10 mouse cellular contexts compared by ENCODE assay signal in the genomic region with DNA sequence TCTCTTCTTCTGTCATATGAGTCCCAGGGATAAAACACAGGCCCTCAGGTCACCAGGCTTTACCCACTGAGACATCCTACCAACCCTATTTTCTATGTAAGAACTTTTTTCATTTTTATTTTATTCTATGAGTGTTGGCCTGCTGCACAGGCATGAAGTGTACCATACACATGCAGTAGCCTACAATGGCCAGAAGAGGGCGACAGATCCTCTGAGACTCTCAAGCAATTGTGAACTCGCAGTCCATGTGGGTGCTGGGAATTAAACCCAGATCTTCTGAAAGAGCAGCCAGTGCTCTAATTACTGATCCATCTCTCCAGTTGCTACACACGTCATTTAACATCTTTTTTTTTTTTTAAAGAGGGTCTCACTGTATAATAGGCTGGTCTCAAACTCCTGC. TPM values are rescaled to one million over a fixed set of nuclear protein-coding genes. Genes with fewer than 3 reads are reported as not detected.
DNase-seq lines count a peak whose midpoint lies in the region; ATAC-seq and TF ChIP-seq lines count a peak whose summit lies in the region.
"Had no signal": no experiment of that assay in that cellular context is flagged by ENCODE, and none has a peak within 500 bp of the region (broad histone marks: within the 10 kb centered on the region; RNA-seq: fewer than 3 reads in every experiment).

No protein-coding gene starts in this region.

- H3K9ac ChIP-seq in lung, postnatal 0 days (replicated peaks; ENCODE audit: low read depth), result no peak overlapping the region
- H3K9ac ChIP-seq: midbrain, embryonic 13.5 days had no signal

- H3K4me1 ChIP-seq in lung, postnatal 0 days (ENCODE audit: insufficient read depth, low read depth, low read length), result peaks cover 10% of the 10 kb centered on the region; the same call in 1 of the 2 replicates

- no peak for TF ChIP-seq POLR2A in brain, embryonic 14.5 days (IDR thresholded peaks at IDR 0.05; ENCODE audit: borderline replicate concordance, extremely low read depth, insufficient read depth, insufficient read length, poor library complexity, severe bottlenecking)

- TF ChIP-seq EP300 in lung, postnatal 0 days (IDR thresholded peaks at IDR 0.05), result no peak

- TF ChIP-seq CTCF in lung, postnatal 0 days (IDR thresholded peaks at IDR 0.05), result peak; percentile 74
- peak; percentile 48; the same call in 1 of the 2 replicates for TF ChIP-seq CTCF in brain, embryonic 14.5 days (IDR thresholded peaks at IDR 0.05; ENCODE audit: borderline replicate concordance, extremely low read depth, insufficient read depth, insufficient read length)

- H3K4me3 ChIP-seq in lung, postnatal 0 days (ENCODE audit: low read depth, low read length), result no peak overlapping the region
- H3K4me3 ChIP-seq: midbrain, embryonic 13.5 days had no signal

- 54% methylated on average over 3 of the region's 3 CpGs for WGBS in lung, postnatal 0 days

- H3K27me3 ChIP-seq in lung, postnatal 0 days (replicated peaks; ENCODE audit: insufficient read depth, low read length), result no peaks in the 10 kb centered on the region
- H3K27me3 ChIP-seq: midbrain, embryonic 13.5 days had no signal

- H3K27ac ChIP-seq in lung, postnatal 0 days (ENCODE audit: low read length), result no peak overlapping the region
- H3K27ac ChIP-seq: midbrain, embryonic 13.5 days had no signal

- no peak overlapping the region for H3K4me2 ChIP-seq in lung, postnatal 0 days (replicated peaks; ENCODE audit: low read depth, low read length)
- H3K4me2 ChIP-seq: midbrain, embryonic 13.5 days had no signal

- H3K9me3 ChIP-seq in lung, postnatal 0 days (ENCODE audit: low read length), result no peaks in the 10 kb centered on the region
- H3K9me3 ChIP-seq: midbrain, embryonic 13.5 days had no signal

- H3K36me3 ChIP-seq in lung, postnatal 0 days (ENCODE audit: insufficient read depth, low read length), result peaks cover 3% of the 10 kb centered on the region; the same call in 1 of the 2 replicates

- ATAC-seq in lung, postnatal 0 days, result no peak
- ATAC-seq in inflammation-experienced regulatory T-cells, adult 6 months, result no peak
- ATAC-seq: midbrain, embryonic 13.5 days had no signal

- peak; percentile 38 for DNase-seq in embryo, embryonic 10 days (ENCODE audit: low spot score)
- no peak for DNase-seq in embryo, embryonic 9.5 days (ENCODE audit: extremely low spot score)
- DNase-seq in lung, postnatal 0 days (ENCODE audit: low spot score), result no peak
- DNase-seq in lung, postnatal 4 days, result no peak
- DNase-seq in brain, embryonic 14.5 days (ENCODE audit: low read depth), result no peak
- DNase-seq in testis, postnatal 14 days (ENCODE audit: low spot score), result peak; percentile 62
- DNase-seq in spleen, adult 12 weeks (ENCODE audit: low spot score), result no peak
- DNase-seq: cerebellum, postnatal 14 days had no signal

RNA-seq across cellular contexts. Expression of gene Rnf215, which starts 1.6 kb away (rescaled TPM):
- 57.8 and 59.0 TPM in 2 replicates for polyA plus RNA-seq in lung, postnatal 0 days (2015; fragmentation: Nextera tagmentation; extraction: Ambion mirVana)
- polyA plus RNA-seq in brain, embryonic 14.5 days (2012; rRNA removed), result 60.4 and 66.1 TPM in 2 replicates
- 10 to 100 TPM in 1 of 3 experiments, 1 to 10 TPM in 2; 7.5 to 10.4 (median 8.4) TPM for polyA plus RNA-seq in inflammation-experienced regulatory T-cells, adult 6 months (2017; shearing (Covaris generic))

RNA-seq across cellular contexts. Expression of gene Sec14l2, which starts 10.2 kb away (rescaled TPM):
- polyA plus RNA-seq in lung, postnatal 0 days (2015; fragmentation: Nextera tagmentation; extraction: Ambion mirVana), result 6.5 and 7.6 TPM in 2 replicates
- 4.1 and 5.9 TPM in 2 replicates for polyA plus RNA-seq in brain, embryonic 14.5 days (2012; rRNA removed)
- polyA plus RNA-seq in inflammation-experienced regulatory T-cells, adult 6 months (2017; shearing (Covaris generic)), result 1 to 10 TPM in 2 of 3 experiments, under 1 TPM in 1; 0.79 to 2.7 (median 1.3) TPM

RNA-seq across cellular contexts. Expression of gene Ccdc157, which starts 26.6 kb away (rescaled TPM):
- polyA plus RNA-seq in lung, postnatal 0 days (2015; fragmentation: Nextera tagmentation; extraction: Ambion mirVana), result 7.3 and 8.2 TPM in 2 replicates
- 13.2 and 15.1 TPM in 2 replicates for polyA plus RNA-seq in brain, embryonic 14.5 days (2012; rRNA removed)
- polyA plus RNA-seq in inflammation-experienced regulatory T-cells, adult 6 months (2017; shearing (Covaris generic)), result 1 to 10 TPM; 1.5 to 2.9 (median 2.9) TPM

RNA-seq across cellular contexts. Expression of gene Sf3a1, which starts 26.7 kb away (rescaled TPM):
- 12.6 and 13.4 TPM in 2 replicates for polyA plus RNA-seq in lung, postnatal 0 days (2015; fragmentation: Nextera tagmentation; extraction: Ambion mirVana)
- polyA plus RNA-seq in brain, embryonic 14.5 days (2012; rRNA removed), result 70.4 and 84.0 TPM in 2 replicates
- polyA plus RNA-seq in inflammation-experienced regulatory T-cells, adult 6 months (2017; shearing (Covaris generic)), result 10 to 100 TPM; 54.2 to 71.2 (median 66.6) TPM

RNA-seq across cellular contexts. Expression of gene Mtfp1, which starts 38.2 kb away (rescaled TPM):
- polyA plus RNA-seq in lung, postnatal 0 days (2015; fragmentation: Nextera tagmentation; extraction: Ambion mirVana), result 6.4 and 6.5 TPM in 2 replicates
- polyA plus RNA-seq in brain, embryonic 14.5 days (2012; rRNA removed), result 5.7 and 5.9 TPM in 2 replicates
- 1 to 10 TPM; 1.1 to 3.8 (median 3.2) TPM for polyA plus RNA-seq in inflammation-experienced regulatory T-cells, adult 6 months (2017; shearing (Covaris generic))

Comparison
In these comparisons a context has a peak if more than half of its experiments do, and no peak if none do; other contexts are left out.
1. DNase-seq: peak in embryo, embryonic 10 days (single experiment) and testis, postnatal 14 days (single experiment); none in embryo, embryonic 9.5 days (single experiment), lung, postnatal 0 days (single experiment), lung, postnatal 4 days (0 of 2), brain, embryonic 14.5 days (single experiment) and spleen, adult 12 weeks (single experiment).